Mouse (Mus musculus) liver (tissue): Measurements from ENCODE around the gene Nat14.
A peak's percentile ranks its signal among the peaks of the same experiment; 100 is the strongest.

Experiments
- DNase-seq: peaks from one replicate; pipeline ENCODE4 v3.0.0-alpha.2; 2020; ENCODE audit warnings: mixed read lengths

The Nat14 gene

DNA sequence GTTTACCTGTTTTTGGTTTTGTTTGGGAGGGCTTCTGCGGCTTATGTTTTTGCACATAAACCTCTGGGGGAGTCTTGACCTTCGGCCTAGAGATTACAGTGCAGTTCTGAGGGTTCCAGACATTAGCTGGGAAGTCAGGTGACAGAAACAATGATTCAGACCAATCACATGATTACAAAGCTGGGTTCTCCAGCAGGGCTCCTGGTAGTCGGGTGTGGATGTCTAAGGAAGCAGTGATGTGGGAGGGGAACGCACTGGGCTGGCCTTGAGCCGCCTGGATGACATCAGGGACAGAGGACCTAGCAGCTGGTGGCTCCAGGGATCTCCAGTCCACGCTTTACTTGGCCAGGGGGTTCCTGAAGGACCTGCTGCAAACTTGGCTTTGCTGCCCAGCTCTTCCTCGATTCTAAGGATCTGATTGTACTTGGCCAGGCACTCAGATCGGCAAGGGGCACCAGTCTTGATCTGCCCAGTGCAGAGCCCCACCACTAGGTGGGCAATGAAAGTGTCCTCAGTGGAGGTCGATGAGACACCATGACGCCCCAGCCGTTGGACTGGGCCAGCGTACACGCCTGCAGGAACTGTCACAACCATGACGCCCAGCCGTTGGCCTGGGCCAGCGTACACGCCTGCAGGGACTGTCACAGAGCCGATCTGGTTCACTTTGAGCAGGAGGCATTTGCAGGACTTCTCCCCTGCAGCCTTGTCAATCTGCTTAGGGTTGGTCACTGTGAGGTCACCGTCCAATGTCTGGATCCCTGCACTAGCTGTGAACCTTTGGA is 28.9 kb downstream of the Nat14 start:
- DNase-seq, result no peak

- DNase-seq, result no peak
Measured at GRCm38 (mm10) chr7:4953815-4954445, 32.1 kb downstream of the Nat14 start.

- DNase-seq, result no peak
Measured at GRCm38 (mm10) chr7:4957361-4957760, 35.5 kb downstream of the Nat14 start.

GRCm38 (mm10) chr7:4963527-4963926 is 41.7 kb downstream of the Nat14 start:
- DNase-seq, result no peak

DNA sequence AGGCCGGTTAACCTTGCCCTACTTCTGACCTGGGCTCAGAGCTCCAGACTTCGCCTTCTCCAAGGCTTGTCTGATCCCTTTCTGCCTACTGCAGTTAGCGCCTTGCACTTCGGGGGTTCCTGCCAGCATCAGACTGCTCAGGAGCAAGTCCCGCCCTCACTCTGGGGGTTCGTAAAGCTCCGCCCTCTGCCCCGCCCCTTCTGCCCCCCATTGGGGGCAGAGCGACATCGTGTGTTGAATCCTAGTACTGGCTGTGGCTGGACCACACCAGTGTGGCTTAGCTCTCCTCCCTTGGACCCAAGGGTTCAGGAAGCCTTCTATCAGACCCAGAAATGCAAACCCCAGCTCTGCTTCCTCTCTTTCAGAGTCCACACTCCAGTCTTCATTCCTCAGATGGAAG is 42.4 kb downstream of the Nat14 start, which contains the start of gene Sbk2:
Gene Sbk2 (minus strand): TSS at position 135 of the 400 bp plus-strand sequence.
- peak; percentile 78 for DNase-seq

DNA sequence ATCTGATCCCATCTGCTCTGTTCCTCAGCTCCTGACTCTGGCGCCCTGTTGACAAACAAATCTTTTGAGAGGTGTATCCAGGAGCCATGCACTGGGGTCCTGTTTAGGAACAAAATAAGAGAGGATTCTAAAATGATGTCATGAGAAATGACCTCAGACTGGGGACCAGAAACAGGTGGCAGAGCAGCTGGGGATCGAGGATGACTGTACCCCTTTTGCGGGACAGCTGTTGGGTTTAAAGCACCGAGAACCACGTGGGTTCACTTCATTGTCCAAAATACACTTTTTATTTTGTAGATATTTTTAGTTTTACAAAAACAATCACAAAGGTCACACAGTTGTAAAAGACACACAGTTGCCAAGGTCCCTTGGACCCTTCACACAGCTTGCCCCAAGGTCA is 43.2 kb downstream of the Nat14 start:
- DNase-seq, result no peak

- DNase-seq, result no peak
Measured at GRCm38 (mm10) chr7:4971068-4971467, 49.2 kb downstream of the Nat14 start, which contains the start of gene Sbk3. Gene Sbk3, minus strand, starts transcription at chr7:4971168.

DNA sequence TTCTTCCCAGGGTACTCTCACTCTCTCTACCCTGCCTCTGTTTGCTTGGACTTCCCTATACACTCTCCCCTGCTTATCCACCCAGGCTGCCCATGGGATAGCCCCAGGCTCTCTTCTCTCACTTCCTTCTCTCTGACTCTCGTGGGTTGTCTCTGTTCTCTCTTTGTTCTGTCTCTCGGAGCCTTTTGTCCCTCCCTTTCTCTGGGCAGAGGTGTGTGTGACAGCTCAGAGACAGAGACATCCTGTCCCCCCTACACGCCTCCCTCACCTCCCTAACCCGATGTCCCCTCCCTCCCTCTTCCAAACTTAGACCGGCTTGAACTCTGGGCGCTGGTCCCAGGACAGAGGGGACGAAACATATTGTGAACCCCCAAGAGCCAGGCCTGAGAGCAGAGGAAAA is 49.9 kb downstream of the Nat14 start:
- no peak for DNase-seq

- DNase-seq, result no peak
Measured at GRCm38 (mm10) chr7:4972321-4973047, 50.7 kb downstream of the Nat14 start.
